Mouse (Mus musculus) intestine, embryonic 16.5 days (tissue): ENCODE measurements around the gene Nudt22. TPM values are rescaled to one million over a fixed set of nuclear protein-coding genes. Genes with fewer than 3 reads are reported as not detected.
"Not testable (repeated sequence)": the region's sequence is repeated elsewhere in the genome, so short reads cannot be mapped to it uniquely, and the experiment has no call there.

Experiments used
- ATAC-seq: fragments of 200-750 bp; cut with Nextera tagmentation; 2 replicates; pipeline ENCODE4 v1.8.0; 2017; ENCODE audit warnings: moderate TSS enrichment, moderate library complexity
- H3K27ac ChIP-seq: fragments of 300-500 bp; sonication (generic); 2 replicates; pipeline ENCODE4 v1.5.1; 2014; ENCODE audit warnings: mild to moderate bottlenecking, low read length
- H3K27me3 ChIP-seq: fragments of 300-500 bp; sonication (generic); replicated peaks from 2 replicates; pipeline ENCODE4 v1.6.1; 2014; ENCODE audit warnings: low read length, control low read depth, mixed read lengths; ENCODE audit not compliant: control insufficient read depth, insufficient read depth
- H3K36me3 ChIP-seq: fragments of 300-500 bp; sonication (generic); 2 replicates; pipeline ENCODE4 v1.6.1; 2014; ENCODE audit warnings: low read length, control low read depth; ENCODE audit not compliant: control insufficient read depth, insufficient read depth
- H3K4me1 ChIP-seq: fragments of 300-500 bp; sonication (generic); 2 replicates; pipeline ENCODE4 v1.6.1; 2014; ENCODE audit warnings: low read length, control low read depth, mixed read lengths; ENCODE audit not compliant: control insufficient read depth, insufficient read depth
- H3K4me2 ChIP-seq: fragments of 300-500 bp; sonication (generic); 2 replicates; pipeline ENCODE4 v1.6.1; 2014; ENCODE audit warnings: low read depth, low read length, control low read depth
- H3K4me3 ChIP-seq: fragments of 300-500 bp; sonication (generic); 2 replicates; pipeline ENCODE4 v1.5.1; 2014; ENCODE audit warnings: mild to moderate bottlenecking, low read length
- H3K9ac ChIP-seq: fragments of 300-500 bp; sonication (generic); 2 replicates; pipeline ENCODE4 v1.6.1; 2014; ENCODE audit warnings: low read depth, low read length
- H3K9me3 ChIP-seq: fragments of 300-500 bp; sonication (generic); 2 replicates; pipeline ENCODE4 v1.6.1; 2016; ENCODE audit warnings: low read length, control low read depth; ENCODE audit not compliant: control insufficient read depth
- WGBS: fragments of 180-500 bp; shearing (Covaris S2); extraction: QIAGEN DNeasy Blood & Tissue Kit; methylation state at CpG from one replicate; pipeline ENCODE4 v1.1.7; 2014; 5-methylcytosine and 5-hydroxymethylcytosine counted together
- polyA plus RNA-seq: library from polyadenylated mRNA; unstranded; fragments of >200 nt; fragmentation: Nextera tagmentation; extraction: Ambion mirVana; gene quantifications from 2 replicates; pipeline ENCODE4 v1.2.1, GENCODE M21; 2015

Nudt22 gene
- polyA plus RNA-seq, 1 experiment from 2014 or later: 33.0 TPM

- WGBS: 90% methylated on average over 19 of the region's 19 CpGs
- Histone ChIP-seq H3K9me3 (no peaks in the 10 kb centered on the region), H3K4me1 (peaks cover 23% of the 10 kb centered on the region), H3K4me3 (no peak overlapping the region), H3K4me2 (no peak overlapping the region), H3K27ac (peak overlapping the region; percentile 12; the same call in 1 of the 2 replicates), H3K36me3 (peaks cover 7% of the 10 kb centered on the region), H3K9ac (no peak overlapping the region), H3K27me3 (no peaks in the 10 kb centered on the region)
- peak; percentile 64 for ATAC-seq
Measured at GRCm38 (mm10) chr19:6999360-7000063, 3.6 kb upstream of the Nudt22 start.

- Histone ChIP-seq H3K9me3 (no peaks in the 10 kb centered on the region), H3K36me3 (peaks cover 7% of the 10 kb centered on the region), H3K4me3 (no peak overlapping the region), H3K9ac (no peak overlapping the region), H3K27ac (no peak overlapping the region), H3K27me3 (no peaks in the 10 kb centered on the region), H3K4me2 (no peak overlapping the region), H3K4me1 (peaks cover 32% of the 10 kb centered on the region)
- WGBS: 88% methylated on average over 9 of the region's 9 CpGs
- no peak for ATAC-seq
Measured at GRCm38 (mm10) chr19:6997721-6998290, 1.9 kb upstream of the Nudt22 start.

DNA sequence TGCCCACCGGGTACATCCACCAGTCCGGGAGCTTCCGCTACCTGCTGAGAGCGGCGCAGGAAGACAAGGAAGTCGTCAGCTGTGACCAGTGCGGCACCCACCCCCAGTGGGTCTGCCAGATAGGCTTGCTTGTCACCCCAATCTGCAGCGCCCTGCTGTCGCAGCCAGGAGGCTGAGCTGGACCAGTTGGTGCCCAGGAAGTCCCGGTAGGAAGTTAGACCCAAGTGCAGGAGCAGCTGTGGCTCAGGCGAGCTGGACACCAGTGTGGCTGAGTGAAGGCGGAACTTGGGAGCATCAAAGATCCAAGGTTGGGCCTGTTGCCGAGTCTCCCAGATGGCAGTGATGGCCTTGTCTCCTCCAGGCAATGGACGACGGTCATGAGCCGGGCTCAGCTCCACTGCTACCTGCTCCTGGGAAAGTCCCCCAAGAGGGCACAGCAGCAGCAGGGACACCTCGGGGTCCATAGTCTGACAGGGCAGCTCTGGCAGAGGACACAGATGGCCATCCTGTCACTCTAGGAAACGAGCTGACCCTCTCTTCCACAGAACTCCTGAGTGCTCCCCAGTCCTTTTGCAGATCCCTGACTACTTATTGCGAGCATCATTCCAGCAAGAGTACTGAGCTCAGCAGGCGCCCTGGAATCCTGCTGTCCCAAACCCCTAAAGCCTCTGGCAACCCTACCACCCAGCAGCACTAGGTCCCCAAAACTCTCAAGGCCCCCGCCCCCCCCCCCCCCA lies 494 bp downstream of the Nudt22 start:
- H3K9ac ChIP-seq: peak overlapping the region; percentile 85
- peak overlapping the region; percentile 53; the same call in 1 of the 2 replicates for H3K27ac ChIP-seq
- H3K9me3 ChIP-seq: no peaks in the 10 kb centered on the region
- no peak for ATAC-seq
- H3K27me3 ChIP-seq: no peaks in the 10 kb centered on the region
- WGBS: 45% methylated on average over 21 of the region's 21 CpGs
- peaks cover 33% of the 10 kb centered on the region for H3K4me1 ChIP-seq
- peak overlapping the region; percentile 94 for H3K4me2 ChIP-seq
- H3K36me3 ChIP-seq: peaks cover 7% of the 10 kb centered on the region
- peak overlapping the region; percentile 73 for H3K4me3 ChIP-seq

DNA sequence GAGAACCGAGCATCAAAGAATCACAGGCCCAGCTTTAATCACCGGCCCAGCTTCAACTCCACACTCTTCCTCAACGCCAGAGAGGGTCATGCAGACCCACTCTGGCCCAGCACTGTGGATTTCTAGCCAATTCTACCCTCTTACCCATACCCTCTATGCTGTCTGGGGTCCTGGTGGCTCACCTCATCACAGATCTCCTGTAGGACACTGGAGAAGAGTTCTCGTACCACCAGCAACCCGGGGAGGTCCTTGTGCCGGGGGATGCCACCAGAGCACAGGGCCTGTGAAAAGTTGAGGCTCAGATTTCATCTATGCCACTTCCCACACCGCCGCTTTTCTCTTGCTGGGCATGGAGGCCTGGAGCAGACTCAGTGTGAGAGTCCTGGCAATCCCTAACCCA lies 1.4 kb downstream of the Nudt22 start:
- H3K4me1 ChIP-seq: peaks cover 33% of the 10 kb centered on the region
- no peak overlapping the region for H3K4me2 ChIP-seq
- WGBS: 86% methylated on average over 8 of the region's 8 CpGs

DNA sequence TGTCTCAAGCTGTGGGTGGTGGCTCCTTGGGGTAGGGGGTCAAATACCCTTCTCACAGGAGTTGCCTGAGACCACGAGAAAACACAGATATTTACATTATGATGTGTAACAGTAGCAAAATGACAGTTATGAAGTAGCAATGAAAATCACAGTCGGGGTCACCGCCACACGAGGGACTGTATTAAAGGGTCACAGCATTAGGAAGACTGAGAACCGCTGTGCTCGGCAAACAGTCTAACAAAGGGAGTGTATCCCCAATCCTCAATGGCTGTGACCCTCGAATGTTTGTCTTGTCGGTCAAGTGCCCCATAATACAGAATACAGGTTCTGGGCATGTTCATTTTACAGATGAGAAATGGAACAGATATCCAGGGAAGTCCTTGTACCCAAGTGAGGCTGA lies 1.9 kb downstream of the Nudt22 start:
- H3K4me2 ChIP-seq: no peak overlapping the region
- WGBS: 83% methylated on average over 8 of the region's 8 CpGs
- no peak for ATAC-seq
- H3K36me3 ChIP-seq: peaks cover 3% of the 10 kb centered on the region
- H3K4me1 ChIP-seq: peaks cover 33% of the 10 kb centered on the region
- H3K9ac ChIP-seq: no peak overlapping the region
- no peaks in the 10 kb centered on the region for H3K9me3 ChIP-seq
- H3K4me3 ChIP-seq: no peak overlapping the region
- H3K27me3 ChIP-seq: no peaks in the 10 kb centered on the region
- H3K27ac ChIP-seq: no peak overlapping the region

More for the DNA sequence above, 1.4 kb downstream of the Nudt22 start:
- peak overlapping the region; percentile 85; the same call in 1 of the 2 replicates for H3K9ac ChIP-seq
- no peaks in the 10 kb centered on the region for H3K27me3 ChIP-seq
- H3K36me3 ChIP-seq: peaks cover 7% of the 10 kb centered on the region
- ATAC-seq: no peak
- no peak overlapping the region for H3K27ac ChIP-seq
- H3K4me3 ChIP-seq: no peak overlapping the region
- no peaks in the 10 kb centered on the region for H3K9me3 ChIP-seq

DNA sequence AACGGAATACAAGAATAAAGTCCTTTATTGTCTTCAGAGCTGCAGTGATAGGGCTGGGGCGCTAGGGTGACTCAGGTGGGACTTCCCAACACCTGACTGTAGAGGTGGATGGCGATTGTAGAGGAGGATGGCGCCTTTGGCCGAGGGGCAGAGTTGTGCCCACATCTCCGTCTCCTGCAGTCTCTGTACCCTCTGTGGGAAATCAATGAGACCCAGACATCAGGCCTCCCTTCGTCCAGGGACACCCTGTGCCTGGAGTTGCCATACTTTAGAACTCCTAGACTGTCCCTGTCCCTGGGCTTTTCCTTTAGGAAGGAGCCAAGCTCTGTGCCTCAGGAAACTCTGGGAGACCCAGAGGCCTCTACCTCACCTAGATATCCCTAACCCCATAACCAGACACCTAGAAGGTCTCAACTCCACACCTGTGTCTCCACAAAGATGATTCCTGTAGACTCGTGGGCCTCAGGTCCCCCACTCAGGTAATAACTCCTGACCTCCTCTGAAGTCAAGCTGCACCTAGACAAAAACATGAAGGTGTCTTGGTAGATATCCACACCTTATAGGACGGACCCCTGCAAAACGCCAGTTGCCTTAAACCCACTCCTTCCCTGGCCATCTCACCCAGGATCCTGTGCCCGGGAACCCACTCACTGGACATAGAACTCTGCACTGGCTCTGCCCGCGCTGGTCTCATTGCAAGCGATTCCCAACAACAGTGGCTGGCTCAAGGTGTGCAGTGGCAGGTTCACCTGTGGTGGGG lies 2.7 kb downstream of the Nudt22 start:
- peak overlapping the region; percentile 83 for H3K4me2 ChIP-seq
- H3K27me3 ChIP-seq: no peaks in the 10 kb centered on the region
- H3K36me3 ChIP-seq: no peaks in the 10 kb centered on the region; the same call in 1 of the 2 replicates
- peaks cover 37% of the 10 kb centered on the region for H3K4me1 ChIP-seq
- peak overlapping the region; percentile 66 for H3K9ac ChIP-seq
- H3K27ac ChIP-seq: peak overlapping the region; percentile 67
- H3K4me3 ChIP-seq: peak overlapping the region; percentile 71
- 61% methylated on average over 14 of the region's 14 CpGs for WGBS
- no peaks in the 10 kb centered on the region for H3K9me3 ChIP-seq
- peak; percentile 2 for ATAC-seq

DNA sequence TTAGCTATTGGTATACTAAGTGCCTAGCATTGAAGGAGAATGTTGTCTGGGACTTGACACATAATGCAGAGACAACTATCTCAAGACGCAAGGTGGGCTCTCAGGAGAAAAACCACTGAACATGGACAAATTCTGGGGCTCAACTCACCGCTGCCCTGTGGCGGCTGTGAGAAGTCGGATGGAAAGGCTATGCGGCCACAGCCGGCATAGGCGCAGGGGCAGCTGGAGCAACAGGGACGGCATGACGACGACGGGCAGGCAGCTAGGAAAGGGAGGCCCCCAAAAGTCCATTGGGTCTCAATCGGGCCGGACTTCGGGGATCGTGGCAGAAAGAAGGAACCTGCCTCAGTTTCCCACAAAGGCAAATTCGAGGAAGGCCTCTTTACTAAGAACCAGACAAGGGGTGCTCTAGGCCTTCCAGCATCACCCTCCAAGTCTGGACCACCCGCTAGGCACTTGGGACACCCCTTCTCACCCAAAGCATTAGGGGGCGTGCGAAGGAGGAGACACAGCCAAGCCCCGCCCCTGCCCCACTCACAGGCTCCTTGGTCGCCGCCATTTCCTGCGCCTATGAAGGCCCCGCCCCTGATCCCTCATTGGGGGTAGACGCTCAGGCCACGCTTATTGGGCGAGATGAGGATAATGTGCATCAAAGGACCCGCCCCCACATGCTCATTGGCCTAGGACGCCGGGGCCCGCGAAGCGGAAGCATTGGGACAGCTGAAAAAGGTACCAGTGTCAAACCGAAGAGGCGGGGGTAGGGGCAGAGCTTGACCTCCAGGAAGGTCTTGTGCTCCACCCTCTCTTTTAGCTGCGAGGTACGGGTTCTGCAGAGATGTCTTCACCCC lies 3.7 kb downstream of the Nudt22 start, which contains the start of gene Dnajc4:
TSS of gene Dnajc4 (minus strand) at position 562 of the 848 bp plus-strand sequence.
- WGBS: 1% methylated on average over 37 of the region's 37 CpGs
- H3K4me1 ChIP-seq: peaks cover 38% of the 10 kb centered on the region
- no peaks in the 10 kb centered on the region for H3K27me3 ChIP-seq
- peak within 1 kb of the TSS; percentile 71 for H3K4me3 ChIP-seq
- H3K9me3 ChIP-seq: no peaks in the 10 kb centered on the region
- peak within 1 kb of the TSS; percentile 80 for H3K9ac ChIP-seq
- peak within 1 kb of the TSS; percentile 83 for H3K4me2 ChIP-seq
- H3K36me3 ChIP-seq: no peaks in the 10 kb centered on the region
- peak; percentile 91 for ATAC-seq
- peak within 1 kb of the TSS; percentile 67 for H3K27ac ChIP-seq

DNA sequence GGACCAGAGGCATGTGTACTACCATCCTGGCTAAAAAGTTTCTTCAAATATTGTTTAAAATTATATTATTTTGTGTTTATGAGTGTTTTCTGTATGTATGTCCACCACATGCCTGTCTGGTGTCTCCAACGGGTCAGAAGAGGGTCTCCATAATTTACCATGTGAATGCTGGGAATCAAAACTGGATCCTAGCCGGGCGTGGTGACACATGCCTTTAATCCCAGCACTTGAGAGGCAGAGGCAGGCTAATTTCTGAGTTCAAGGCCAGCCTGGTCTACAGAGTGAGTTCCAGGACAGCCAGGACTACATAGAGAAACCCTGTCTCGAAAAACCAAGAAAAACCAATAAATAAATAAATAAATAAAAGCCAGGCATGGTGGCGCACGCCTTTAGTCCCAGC lies 4.8 kb downstream of the Nudt22 start:
- not testable (repeated sequence) for H3K36me3 ChIP-seq, ATAC-seq, H3K9me3 ChIP-seq, H3K9ac ChIP-seq, H3K27me3 ChIP-seq, H3K4me3 ChIP-seq, H3K4me2 ChIP-seq, H3K27ac ChIP-seq
- H3K4me1 ChIP-seq: peaks cover 34% of the 10 kb centered on the region
- WGBS: 91% methylated on average over 6 of the region's 6 CpGs
